Mouse (Mus musculus) intestine, embryonic 14.5 days (tissue): Measurements from ENCODE around the gene Smim7. TPM values are rescaled to one million over a fixed set of nuclear protein-coding genes. Genes with fewer than 3 reads are reported as not detected.

Experiments used
- ATAC-seq: fragments of 200-750 bp; cut with Nextera tagmentation; replicated peaks from 2 replicates; pipeline ENCODE4 v1.8.0; 2017; ENCODE audit warnings: low read depth, moderate number of reproducible peaks, moderate TSS enrichment, moderate library complexity; ENCODE audit not compliant: low FRiP score, low TSS enrichment
- DNase-seq: peaks from one replicate; pipeline ENCODE4 v3.0.0-alpha.2; 2018; ENCODE audit warnings: low spot score
- H3K27ac ChIP-seq: fragments of 300-500 bp; sonication (generic); 2 replicates; pipeline ENCODE4 v1.5.1; 2014; ENCODE audit warnings: low read depth, mild to moderate bottlenecking, control low read depth
- H3K27me3 ChIP-seq: fragments of 300-500 bp; sonication (generic); replicated peaks from 2 replicates; pipeline ENCODE4 v1.6.1; 2014; ENCODE audit warnings: low read length, control low read depth; ENCODE audit not compliant: control insufficient read depth, insufficient read depth
- H3K36me3 ChIP-seq: fragments of 300-500 bp; sonication (generic); 2 replicates; pipeline ENCODE4 v1.6.1; 2014; ENCODE audit warnings: low read length, control low read depth; ENCODE audit not compliant: control insufficient read depth, insufficient read depth
- H3K4me1 ChIP-seq: fragments of 300-500 bp; sonication (generic); replicated peaks from 2 replicates; pipeline ENCODE4 v1.6.1; 2014; ENCODE audit warnings: low read length, control low read depth, mixed read lengths; ENCODE audit not compliant: control insufficient read depth, insufficient read depth
- H3K4me2 ChIP-seq: fragments of 300-500 bp; sonication (generic); 2 replicates; pipeline ENCODE4 v1.6.1; 2014; ENCODE audit warnings: low read length
- H3K4me3 ChIP-seq: fragments of 300-500 bp; sonication (generic); 2 replicates; pipeline ENCODE4 v1.5.1; 2014; ENCODE audit warnings: low read depth, low read length, control low read depth, mixed read lengths
- H3K9ac ChIP-seq: fragments of 300-500 bp; sonication (generic); 2 replicates; pipeline ENCODE4 v1.6.1; 2014; ENCODE audit warnings: mild to moderate bottlenecking, low read length
- H3K9me3 ChIP-seq: fragments of 300-500 bp; sonication (generic); 2 replicates; pipeline ENCODE4 v1.6.1; 2016; ENCODE audit warnings: low read length, control low read depth; ENCODE audit not compliant: control insufficient read depth
- WGBS: fragments of 180-500 bp; shearing (Covaris S2); extraction: QIAGEN DNeasy Blood & Tissue Kit; methylation state at CpG from one replicate; pipeline ENCODE4 v1.1.7; 2014; 5-methylcytosine and 5-hydroxymethylcytosine counted together
- polyA plus RNA-seq: library from polyadenylated mRNA; unstranded; fragments of >200 nt; fragmentation: Nextera tagmentation; extraction: Ambion mirVana; gene quantifications from 2 replicates; pipeline ENCODE4 v1.2.1, GENCODE M21; 2014

Smim7 gene
- polyA plus RNA-seq, 1 experiment from 2014 or later, result 129 TPM

- Histone ChIP-seq H3K27ac (no peak overlapping the region), H3K4me2 (no peak overlapping the region), H3K27me3 (no peaks in the 10 kb centered on the region), H3K36me3 (no peaks in the 10 kb centered on the region), H3K4me1 (no peaks in the 10 kb centered on the region), H3K9me3 (no peaks in the 10 kb centered on the region), H3K9ac (no peak overlapping the region), H3K4me3 (no peak overlapping the region)
- no peak for DNase-seq
- no peak for ATAC-seq
- 57% methylated on average over 1 of the region's 1 CpGs for WGBS
Measured at GRCm38 (mm10) chr8:72577941-72578340, 7.1 kb upstream of the Smim7 start.

- no peak overlapping the region for H3K4me2 ChIP-seq
- H3K36me3 ChIP-seq, result no peaks in the 10 kb centered on the region
- WGBS, result 82% methylated on average over 3 of the region's 3 CpGs
- peaks cover 7% of the 10 kb centered on the region; the same call in 1 of the 2 replicates for H3K4me1 ChIP-seq
- H3K4me3 ChIP-seq, result no peak overlapping the region
- DNase-seq (no peak), ATAC-seq (no peak)
- no peaks in the 10 kb centered on the region for H3K9me3 ChIP-seq
- no peaks in the 10 kb centered on the region for H3K27me3 ChIP-seq
- H3K27ac ChIP-seq, result no peak overlapping the region
- no peak overlapping the region for H3K9ac ChIP-seq
Measured at GRCm38 (mm10) chr8:72577266-72577665, 6.4 kb upstream of the Smim7 start.

- no peaks in the 10 kb centered on the region for H3K36me3 ChIP-seq
- no peak overlapping the region for H3K9ac ChIP-seq
- H3K9me3 ChIP-seq, result no peaks in the 10 kb centered on the region
- H3K4me1 ChIP-seq, result peaks cover 7% of the 10 kb centered on the region; the same call in 1 of the 2 replicates
- no peak overlapping the region for H3K4me3 ChIP-seq
- H3K27ac ChIP-seq, result no peak overlapping the region
- DNase-seq, result no peak
- H3K4me2 ChIP-seq, result no peak overlapping the region
- WGBS, result 92% methylated on average over 6 of the region's 6 CpGs
- no peak for ATAC-seq
- no peaks in the 10 kb centered on the region for H3K27me3 ChIP-seq
Measured at GRCm38 (mm10) chr8:72575915-72576314, 5.0 kb upstream of the Smim7 start.

- H3K9me3 ChIP-seq, result no peaks in the 10 kb centered on the region
- no peak overlapping the region for H3K27ac ChIP-seq
- peaks cover 18% of the 10 kb centered on the region for H3K4me1 ChIP-seq
- no peak for ATAC-seq
- WGBS, result 84% methylated on average over 6 of the region's 6 CpGs
- H3K4me2 ChIP-seq, result no peak overlapping the region
- no peak overlapping the region for H3K9ac ChIP-seq
- H3K36me3 ChIP-seq, result peaks cover 12% of the 10 kb centered on the region
- no peak overlapping the region for H3K4me3 ChIP-seq
- H3K27me3 ChIP-seq, result no peaks in the 10 kb centered on the region
- DNase-seq, result no peak
Measured at GRCm38 (mm10) chr8:72573450-72573849, 2.6 kb upstream of the Smim7 start.

GRCm38 (mm10) chr8:72572507-72572906, 1.6 kb upstream of the Smim7 start:
- 3% methylated on average over 9 of the region's 10 CpGs for WGBS
- H3K9me3 ChIP-seq, result no peaks in the 10 kb centered on the region
- H3K27me3 ChIP-seq, result no peaks in the 10 kb centered on the region
- H3K4me2 ChIP-seq, result peak overlapping the region; percentile 63
- DNase-seq (no peak), ATAC-seq (no peak)
- H3K4me3 ChIP-seq, result peak overlapping the region; percentile 58
- peaks cover 18% of the 10 kb centered on the region for H3K4me1 ChIP-seq
- H3K27ac ChIP-seq, result no peak overlapping the region
- H3K9ac ChIP-seq, result peak overlapping the region; percentile 53
- peaks cover 22% of the 10 kb centered on the region for H3K36me3 ChIP-seq

- Histone ChIP-seq H3K4me2 (peak within 1 kb of the TSS; percentile 63), H3K36me3 (peaks cover 28% of the 10 kb centered on the region), H3K9ac (peak within 1 kb of the TSS; percentile 53), H3K27ac (peak within 1 kb of the TSS; percentile 98), H3K27me3 (no peaks in the 10 kb centered on the region), H3K4me1 (peaks cover 18% of the 10 kb centered on the region), H3K9me3 (no peaks in the 10 kb centered on the region), H3K4me3 (peak within 1 kb of the TSS; percentile 58)
- under 1% methylated on average over 45 of the region's 45 CpGs for WGBS
- ATAC-seq (peak; percentile 34; the same call in 1 of the 2 replicates), DNase-seq (peak; percentile 87)
Measured at GRCm38 (mm10) chr8:72571611-72572473, 954 bp upstream of the Smim7 start, which contains the start of gene Tmem38a. TSS of gene Tmem38a (plus strand) at chr8:72572055.

GRCm38 (mm10) chr8:72565970-72566369, 4.9 kb downstream of the Smim7 start:
- WGBS, result 96% methylated on average over 2 of the region's 2 CpGs
- ATAC-seq (no peak), DNase-seq (no peak)

GRCm38 (mm10) chr8:72561111-72561689, 9.7 kb downstream of the Smim7 start:
- H3K36me3 ChIP-seq, result peaks cover 41% of the 10 kb centered on the region
- no peak for ATAC-seq
- H3K9me3 ChIP-seq, result no peaks in the 10 kb centered on the region
- no peak overlapping the region for H3K9ac ChIP-seq
- DNase-seq, result no peak
- H3K27ac ChIP-seq, result no peak overlapping the region
- 74% methylated on average over 1 of the region's 1 CpGs for WGBS
- H3K4me3 ChIP-seq, result no peak overlapping the region
- no peaks in the 10 kb centered on the region for H3K4me1 ChIP-seq
- H3K27me3 ChIP-seq, result no peaks in the 10 kb centered on the region
- H3K4me2 ChIP-seq, result no peak overlapping the region

More at GRCm38 (mm10) chr8:72565970-72566369, 4.9 kb downstream of the Smim7 start:
- Histone ChIP-seq H3K9ac (no peak overlapping the region), H3K36me3 (peaks cover 59% of the 10 kb centered on the region), H3K27ac (no peak overlapping the region), H3K9me3 (no peaks in the 10 kb centered on the region), H3K4me2 (no peak overlapping the region), H3K4me3 (no peak overlapping the region), H3K27me3 (no peaks in the 10 kb centered on the region), H3K4me1 (peaks cover 11% of the 10 kb centered on the region)
